Mouse (Mus musculus) adrenal gland, postnatal 14 days (tissue): ENCODE data around the gene Glb1l. TPM values are rescaled to one million over a fixed set of nuclear protein-coding genes. Genes with fewer than 3 reads are reported as not detected.

Experiments used
- DNase-seq: peaks from one replicate; pipeline ENCODE4 v3.0.0; 2021; ENCODE audit warnings: mixed read lengths
- total RNA-seq: library from RNA; stranded (reverse); gene quantifications from 2 replicates; pipeline ENCODE4 v1.2.3, GENCODE M21; 2021

Glb1l gene
- total RNA-seq, 1 experiment from 2014 or later, result 18.0 TPM

DNA sequence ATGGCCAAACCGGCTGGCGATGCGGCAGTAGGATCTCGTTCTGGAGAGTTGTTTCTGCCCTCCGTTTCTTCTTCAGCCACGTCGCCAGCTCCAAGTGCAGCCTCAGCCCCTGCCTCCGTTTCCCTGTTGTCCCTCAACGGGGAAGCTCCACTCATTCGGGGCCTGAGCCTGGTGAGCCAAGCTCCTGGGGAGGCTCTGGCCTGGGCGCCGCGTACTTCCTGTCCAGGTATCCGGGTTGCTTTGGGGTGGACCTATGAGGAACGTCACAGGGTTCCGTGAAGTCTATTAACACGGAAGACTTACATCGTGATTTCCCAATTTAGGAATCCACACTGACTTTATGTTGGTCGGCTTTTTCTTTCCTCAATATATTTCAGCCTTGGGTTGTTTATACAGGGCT lies 18.2 kb downstream of the Glb1l start:
- DNase-seq, result peak; percentile 69

DNA sequence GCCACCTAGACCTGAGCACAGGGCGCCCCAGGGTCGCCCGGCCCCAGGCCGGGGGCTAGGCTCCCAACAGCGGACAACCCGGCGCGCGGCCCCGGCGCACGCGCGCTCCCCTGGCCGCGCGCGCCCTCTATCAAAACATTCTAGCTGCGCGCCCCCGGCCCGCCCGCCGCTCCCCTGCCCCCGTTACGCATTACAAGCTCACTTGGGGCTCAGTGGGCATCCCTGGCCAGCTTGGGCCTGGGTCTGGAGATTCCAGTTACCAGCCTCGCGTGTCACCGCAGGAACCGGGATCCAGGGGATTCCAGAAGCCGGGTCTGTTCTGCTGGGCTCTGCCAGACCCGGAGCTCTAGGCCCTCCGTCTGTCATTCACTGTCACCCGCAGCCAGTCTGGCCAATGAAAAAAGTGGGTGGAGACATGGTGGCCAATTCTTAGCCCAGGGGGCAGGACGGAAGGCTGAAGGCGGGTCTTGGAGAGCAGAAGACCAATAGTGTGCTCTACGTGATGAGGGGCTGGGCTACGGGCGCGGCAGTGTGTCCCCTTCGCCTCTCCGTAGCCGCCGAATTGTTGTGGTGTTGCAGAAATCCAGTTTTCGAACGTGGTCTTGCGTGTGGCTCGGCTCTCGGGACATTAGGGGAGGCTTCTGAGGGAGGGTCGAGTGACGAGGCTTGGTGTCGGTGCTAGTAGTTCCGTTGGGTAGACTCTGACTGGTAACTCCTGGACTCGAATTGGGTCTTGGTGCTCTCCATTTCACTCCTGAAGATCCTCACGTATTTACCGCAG lies 18.8 kb downstream of the Glb1l start, which contains the start of the genes Ankzf1 and Atg9a:
TSS of gene Ankzf1 (plus strand) at position 530 of the 781 bp plus-strand sequence.
TSS of gene Atg9a (minus strand) at position 575 of the 781 bp plus-strand sequence.
- peak; percentile 97 for DNase-seq

DNA sequence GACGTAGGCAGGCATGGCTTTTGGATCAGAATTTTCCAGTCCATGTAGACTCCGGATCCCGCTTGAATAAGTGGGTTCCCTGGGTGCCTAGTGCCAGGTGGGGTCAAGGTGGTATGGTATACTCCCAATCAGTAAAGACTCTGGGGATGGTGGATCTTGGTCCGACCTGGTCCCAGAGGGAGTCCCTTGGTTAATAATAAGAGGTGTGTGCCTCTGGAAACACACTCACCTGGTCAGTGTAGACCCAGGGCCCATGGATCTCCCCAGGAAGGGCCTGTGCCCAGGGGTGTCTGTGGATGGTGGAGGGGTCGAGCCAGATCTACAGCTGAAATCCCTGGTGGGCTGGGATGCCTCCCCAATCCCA lies 19.4 kb downstream of the Glb1l start:
- DNase-seq, result no peak

DNA sequence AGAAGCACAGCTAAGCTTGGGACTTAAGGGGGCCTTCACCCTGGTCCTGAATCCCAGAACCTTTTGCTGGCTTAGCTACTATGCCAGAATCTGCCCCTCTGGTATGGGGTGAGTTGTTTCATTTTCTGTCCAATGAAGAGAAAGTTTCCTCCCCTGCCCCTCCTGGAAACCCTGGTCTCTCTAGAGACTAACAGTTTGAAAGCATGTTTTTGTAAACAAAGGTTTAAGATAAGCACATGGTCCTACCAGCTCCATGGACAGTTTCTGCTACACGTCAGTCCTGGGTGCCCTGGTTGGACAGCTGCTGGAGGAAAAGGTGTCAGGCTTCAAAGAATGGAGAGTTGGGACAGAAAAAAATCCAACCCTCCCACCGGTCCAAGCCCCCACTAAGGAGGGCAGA lies 20.0 kb downstream of the Glb1l start:
- DNase-seq, result no peak

DNA sequence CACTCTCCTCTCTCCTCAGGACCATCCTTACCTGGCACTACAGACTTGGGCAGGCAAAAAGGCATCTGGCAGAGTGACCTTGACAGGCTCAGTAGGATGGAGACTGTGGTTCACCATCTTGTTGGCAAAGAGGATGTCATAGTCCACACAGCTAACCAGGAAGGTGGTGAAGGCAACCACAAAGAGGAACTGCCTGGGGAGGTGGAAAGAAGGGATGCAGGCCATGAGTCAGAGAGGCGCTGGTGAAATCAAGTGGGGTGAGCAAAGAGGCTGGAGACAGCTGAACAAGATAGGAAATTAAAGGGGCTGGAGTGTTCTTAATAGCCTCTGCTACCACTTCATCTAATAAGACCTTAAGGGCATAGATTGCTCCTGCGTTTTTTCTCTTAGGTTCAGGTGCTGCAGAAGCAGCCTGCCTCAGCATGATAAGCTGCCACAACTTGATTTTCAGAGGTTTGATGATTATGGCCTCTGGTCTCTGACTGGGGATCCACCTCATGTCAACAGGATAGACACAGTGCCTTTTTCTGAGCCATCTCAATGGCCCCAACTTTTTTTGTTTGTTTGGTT lies 22.6 kb downstream of the Glb1l start:
- no peak for DNase-seq

DNA sequence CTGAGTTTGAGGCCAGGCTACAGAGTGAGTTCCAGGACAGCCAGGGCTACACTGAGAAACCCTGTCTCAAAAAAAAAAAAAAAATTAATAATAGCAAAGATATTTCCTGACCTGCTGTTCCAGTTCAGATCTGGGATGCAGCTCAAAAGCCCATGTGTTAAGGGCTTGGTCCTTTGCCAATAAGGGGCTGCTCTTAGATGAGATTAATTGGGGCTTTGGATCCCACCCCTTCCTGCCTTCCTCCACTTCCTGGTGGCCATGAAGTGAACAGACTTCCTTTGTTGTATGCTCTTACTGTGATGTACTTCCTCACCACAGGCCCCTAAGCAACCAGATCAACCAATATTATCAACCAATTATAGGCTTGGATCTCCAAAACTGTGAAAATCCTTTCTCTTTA lies 23.5 kb downstream of the Glb1l start:
- no peak for DNase-seq

DNA sequence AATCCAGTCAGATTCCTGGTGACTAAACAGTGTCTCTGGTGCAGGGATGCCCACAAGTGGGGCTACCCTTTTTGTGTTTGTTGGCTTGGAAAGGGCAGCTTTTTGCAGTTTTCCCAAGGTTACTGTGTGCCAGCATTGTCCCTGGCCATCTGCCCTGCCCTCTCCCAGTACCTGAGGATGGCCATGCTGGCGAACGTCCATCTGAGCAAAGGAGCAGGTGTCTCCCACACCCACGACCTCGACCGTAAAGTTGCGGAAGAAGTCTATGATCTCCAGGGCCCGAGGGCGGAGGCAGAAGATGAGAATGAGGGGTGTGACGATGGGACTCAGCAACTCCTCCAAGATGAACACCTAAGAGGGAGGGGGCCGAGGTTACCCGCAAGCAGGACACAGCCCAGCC lies 25.1 kb downstream of the Glb1l start:
- DNase-seq, result no peak

DNA sequence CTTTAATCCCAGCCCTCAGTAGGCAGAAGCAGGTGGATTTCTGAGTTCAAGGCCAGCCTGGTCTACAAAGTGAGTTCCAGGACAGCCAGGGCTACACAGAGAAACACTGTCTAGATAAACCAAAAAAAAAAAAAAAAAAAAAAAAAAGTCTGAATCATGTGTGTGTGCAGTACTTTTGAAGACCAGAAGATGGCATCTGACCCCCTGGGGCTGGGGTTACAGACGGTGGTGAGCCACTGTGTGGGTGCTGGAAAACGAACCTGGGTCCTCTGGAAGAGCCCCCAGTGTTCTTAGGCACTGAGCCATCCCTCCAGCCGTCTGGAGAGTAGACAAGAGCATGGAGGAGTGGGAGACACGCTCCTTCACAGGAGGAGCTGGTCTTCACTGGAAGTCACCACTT lies 28.5 kb downstream of the Glb1l start:
- DNase-seq, result no peak

DNA sequence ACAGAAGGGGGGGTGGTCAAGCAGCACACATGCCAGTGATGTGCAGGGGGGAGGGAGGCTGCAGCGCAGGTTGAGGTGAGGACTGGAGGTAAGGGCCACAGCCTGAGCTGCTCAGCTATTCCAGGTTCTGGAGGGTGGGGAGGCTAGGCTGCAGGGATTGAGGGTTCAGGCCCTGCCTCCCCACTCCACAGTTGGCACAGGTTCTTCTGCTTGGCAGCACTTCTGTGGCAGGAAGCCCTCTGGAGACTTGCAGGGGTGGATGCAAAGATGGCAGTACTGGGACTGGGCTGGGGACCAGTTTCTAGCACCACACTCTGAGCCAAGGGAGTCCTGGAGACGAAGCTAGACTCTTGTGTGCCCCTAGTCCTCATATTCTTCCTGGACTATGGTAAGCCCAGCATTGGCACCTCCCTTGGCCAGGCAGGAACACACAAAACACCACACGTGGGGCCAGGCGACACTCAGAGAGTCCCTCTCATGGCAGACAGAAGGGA lies 29.2 kb downstream of the Glb1l start:
- DNase-seq, result no peak

DNA sequence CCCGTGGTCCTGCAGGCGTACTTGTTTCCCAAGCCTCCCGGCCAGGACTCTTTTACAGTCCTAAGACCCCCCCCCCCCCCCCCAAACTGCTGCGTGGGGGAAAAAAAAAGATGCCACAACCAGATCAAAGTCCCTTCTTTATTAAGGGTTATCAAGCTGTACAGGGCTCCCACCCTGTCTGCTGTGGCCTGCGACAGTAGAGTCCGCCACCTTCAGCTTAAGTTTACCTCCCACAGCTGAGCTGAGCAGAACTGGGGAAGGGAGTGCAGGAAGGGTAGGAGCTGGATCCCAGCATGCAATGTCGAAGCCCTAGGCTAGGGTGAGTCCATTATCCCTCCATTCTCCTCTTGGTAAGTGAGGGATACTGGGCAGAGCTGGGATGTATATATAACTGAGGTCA lies 29.9 kb downstream of the Glb1l start:
- no peak for DNase-seq

DNA sequence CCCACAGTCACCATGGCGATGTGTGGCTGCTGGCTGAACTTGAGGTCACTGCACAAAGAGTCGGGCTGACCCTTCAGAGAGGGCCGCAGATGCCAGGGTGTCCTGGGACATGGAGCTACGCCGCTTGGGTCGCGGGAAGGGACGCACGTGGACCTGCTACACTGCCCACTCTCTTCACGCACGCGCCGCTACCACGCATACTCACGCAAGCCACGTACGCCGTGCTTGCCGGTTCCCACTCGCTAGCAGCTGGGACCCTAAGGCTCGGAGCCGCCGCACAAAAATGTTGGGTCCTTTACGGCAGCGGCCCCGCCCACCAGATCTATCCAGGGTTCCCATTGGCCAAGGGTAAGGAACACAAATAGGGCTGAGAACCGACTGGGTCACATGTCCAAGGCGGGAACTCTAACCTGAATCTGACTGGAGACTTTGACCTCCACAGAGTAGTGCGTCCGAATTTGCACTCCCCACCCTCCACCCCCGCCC lies 30.5 kb downstream of the Glb1l start, which contains the start of gene Abcb6:
TSS of gene Abcb6 (minus strand) at position 288 of the 486 bp plus-strand sequence.
- peak; percentile 93 for DNase-seq

DNA sequence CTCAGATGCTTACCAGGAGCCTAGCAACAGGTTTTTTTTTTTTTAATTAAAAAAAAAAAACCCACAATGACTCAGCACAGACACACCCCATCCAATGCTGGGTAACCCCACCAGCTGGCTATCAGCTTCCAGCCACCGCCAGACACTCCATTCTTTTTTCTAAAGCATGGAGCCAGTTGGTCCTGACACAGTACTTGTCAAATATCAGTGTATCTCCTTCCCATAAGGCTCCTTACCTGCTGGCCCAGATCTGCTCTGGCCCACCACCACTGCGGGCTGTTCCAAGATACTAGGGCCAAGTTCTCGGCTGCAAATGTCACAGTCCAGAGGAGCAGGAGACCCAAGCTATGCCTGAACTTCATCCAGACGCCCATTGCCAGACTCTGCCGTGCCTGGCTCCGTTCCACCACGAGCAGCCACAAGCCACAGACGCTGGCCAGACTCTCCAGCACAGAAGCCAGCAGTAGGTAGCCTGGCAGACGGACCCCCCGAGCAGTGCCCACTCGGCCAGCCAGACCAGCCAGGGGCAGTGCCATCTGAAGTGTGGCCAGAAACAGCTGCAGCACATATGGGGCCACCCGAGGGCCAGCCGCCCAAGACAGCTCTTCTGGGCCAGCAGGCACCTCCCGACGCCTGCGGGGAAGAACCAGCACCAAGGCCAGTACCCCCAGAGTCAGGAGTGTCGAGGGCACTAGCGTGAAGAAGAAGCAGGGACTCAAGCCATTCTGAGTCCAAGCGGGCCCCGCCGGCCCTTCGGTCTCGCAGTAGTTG lies 31.1 kb downstream of the Glb1l start:
- peak; percentile 57 for DNase-seq

DNA sequence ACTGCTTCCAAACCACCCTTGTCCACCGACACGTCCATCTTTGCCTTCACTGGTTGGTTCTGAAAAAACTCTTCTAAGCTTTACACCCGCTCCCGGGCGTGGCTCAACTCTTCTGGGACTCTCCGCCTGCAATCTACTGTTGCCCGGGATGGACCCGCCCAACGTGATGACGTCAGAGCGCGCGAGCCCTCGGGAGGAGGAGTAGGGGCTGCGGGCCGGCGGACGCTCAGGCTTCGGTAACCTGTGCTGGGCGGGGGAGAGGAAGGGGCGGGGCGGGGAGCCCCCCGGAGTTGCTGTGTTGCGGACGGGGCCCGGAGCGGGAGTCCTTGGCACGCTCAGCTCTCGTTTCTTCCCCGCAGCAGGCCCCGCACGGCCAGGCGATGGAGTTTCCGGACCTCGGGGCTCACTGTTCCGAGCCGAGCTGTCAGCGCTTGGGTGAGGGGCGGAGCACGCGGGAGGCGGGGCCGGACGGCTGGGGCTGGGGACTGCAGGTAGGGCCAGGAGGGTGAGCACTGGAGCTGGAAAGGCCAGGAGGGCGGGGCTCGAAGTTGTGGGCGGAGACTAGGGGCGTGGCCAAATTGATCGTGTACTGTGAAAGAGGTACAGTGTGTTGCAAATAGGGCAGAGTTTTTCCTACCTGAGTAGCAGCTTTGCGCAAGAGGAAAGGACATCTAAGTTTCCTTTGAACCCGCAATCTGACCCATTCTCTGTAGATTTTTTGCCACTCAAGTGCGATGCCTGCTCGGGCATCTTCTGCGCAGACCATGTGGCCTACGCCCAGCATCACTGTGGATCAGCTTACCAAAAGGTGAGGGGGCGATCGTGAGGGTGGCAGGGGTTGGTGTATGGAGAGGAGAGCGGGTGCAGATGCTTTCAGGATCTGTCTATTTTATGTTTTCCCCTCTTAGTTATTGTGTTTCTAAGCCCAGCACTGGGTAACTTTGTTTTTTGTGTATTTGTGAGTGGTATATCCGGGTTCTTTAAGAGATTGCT lies 41.8 kb downstream of the Glb1l start, which contains the start of gene Zfand2b:
TSS of gene Zfand2b (plus strand) at position 175 of the 993 bp plus-strand sequence.
- peak; percentile 98 for DNase-seq

DNA sequence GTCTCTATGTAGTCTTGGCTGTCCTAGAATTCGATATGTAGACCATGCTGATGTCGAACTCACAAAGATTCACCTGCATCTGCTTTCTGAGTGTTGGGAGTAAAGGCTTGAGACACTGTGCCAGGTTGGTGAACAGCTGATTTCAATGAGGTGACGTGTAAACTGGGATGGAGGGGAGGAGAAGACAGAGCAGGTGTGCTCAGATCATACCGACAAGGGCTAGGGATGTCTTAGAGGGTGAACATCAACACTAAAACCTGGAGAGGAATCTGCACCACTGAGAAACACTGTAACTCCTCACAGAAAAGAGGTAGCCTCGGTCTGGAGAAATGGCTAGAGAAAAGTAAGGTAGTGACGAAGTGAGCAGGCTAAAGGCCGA lies 42.5 kb downstream of the Glb1l start:
- no peak for DNase-seq

DNA sequence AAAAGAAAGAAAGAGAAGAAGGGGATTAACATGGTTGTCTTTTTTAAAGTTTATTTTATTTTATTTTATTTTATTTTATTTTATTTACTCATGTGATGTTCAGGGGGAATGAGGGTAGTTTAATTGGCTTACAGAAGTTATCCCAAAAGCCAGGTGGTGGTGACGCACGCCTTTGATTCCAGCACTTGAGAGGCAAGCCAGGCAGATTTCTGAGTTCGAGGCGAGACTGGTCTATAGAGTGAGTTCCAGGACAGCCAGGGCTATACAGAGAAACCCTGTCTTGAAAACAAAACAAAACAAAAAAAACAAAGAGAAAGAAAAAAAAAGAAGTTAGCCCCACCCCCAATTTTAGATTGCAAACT lies 50.4 kb downstream of the Glb1l start:
- no peak for DNase-seq

DNA sequence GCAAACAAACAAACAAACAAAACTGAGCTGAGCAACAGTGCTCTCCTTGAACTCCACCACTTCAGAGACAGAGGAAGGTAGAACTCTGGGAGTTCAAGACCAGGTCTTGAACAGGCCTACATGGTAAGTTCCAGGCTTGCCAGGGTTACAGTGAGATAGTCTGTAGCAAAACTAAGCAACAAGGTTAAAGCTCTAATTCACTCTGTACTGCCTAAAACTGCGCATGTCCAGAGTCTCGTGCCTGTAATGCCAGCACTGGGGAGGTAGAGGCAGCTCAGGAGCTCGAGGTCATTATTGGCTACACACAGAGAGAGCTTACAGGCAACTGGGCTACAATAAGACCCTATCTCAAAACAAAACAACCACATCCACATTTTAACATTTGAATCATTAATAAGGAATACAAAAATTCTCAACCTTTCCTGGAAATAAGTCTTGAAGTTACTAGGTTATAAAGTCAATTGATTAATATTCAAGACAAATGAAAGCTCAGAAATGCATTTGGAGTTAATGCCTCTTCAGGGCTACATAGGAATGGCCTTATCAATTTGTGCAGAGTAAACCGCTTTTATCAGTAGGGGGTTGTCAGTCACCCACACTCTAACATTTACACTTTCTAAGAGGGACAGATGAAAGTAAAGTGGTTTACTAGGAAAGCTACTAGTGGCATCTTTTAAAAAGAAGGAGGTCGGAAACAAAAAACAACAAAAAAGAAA lies 50.9 kb downstream of the Glb1l start:
- DNase-seq, result no peak

DNA sequence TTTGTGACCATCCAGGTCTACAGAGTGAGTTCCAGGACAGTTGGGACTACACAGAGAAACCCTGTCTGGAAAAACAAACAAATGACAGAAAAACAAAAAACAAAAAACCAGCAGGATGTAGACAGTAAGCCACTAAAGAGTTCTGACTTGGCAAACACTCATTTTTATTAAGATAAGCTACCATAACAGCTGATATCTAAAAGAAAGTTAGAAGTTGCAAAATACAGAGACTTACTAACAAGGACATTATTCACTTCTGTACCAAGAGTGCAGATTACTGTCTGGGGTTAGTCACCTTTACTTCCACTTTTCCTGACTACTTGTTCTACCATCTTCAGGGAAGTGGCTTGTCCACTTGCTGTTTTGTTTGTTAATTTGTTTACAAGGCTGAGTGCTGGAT lies 51.6 kb downstream of the Glb1l start:
- no peak for DNase-seq

DNA sequence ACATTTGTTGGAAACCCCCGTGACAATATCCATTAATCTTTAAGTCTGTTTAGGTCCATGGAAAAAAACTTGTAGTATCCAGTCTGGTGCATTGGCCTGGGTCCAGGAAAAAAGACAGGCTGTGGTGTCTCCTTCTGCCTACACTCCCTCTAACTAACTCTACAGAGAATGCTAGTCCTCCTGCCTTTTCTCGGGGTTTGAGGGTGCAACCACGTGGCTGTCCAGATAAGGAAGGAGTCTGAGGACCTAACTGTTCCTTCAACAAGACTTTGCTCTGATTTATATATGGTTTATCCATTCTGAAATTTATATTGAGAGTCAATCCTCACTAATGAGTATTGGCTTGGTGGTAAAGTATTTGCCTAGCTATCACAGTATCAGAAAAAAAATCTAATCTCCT lies 54.8 kb downstream of the Glb1l start:
- DNase-seq, result no peak

DNA sequence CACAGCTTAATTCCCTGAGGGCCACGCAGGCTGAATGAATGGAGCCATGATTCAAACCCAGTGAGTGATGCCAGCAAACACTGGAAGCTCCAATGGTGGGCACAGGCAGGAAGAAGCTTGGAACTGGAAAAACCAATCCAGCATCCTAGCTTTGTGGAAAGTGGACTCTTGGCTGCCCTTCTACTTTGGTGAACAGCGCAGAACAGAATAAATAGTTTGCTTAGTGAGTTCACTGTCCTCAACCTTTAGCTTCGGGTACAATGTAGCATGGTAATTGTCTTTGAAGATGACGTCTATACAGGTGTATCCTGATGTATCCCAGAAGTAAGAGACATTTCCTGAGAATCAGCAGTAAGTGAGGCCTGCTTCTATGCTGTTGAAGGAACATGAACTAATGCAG lies 61.9 kb downstream of the Glb1l start:
- no peak for DNase-seq
